Mouse (Mus musculus) monocyte, adult 2 months (primary cell): Measurements from ENCODE around the gene Filip1.

ENCODE experiments used
- DNase-seq, 2 experiments: peaks; one replicate each; pipeline ENCODE4 v3.0.0; 2022; ENCODE audit warnings: low spot score in 2 of 2, low read depth in 1 of 2

Gene Filip1

DNA sequence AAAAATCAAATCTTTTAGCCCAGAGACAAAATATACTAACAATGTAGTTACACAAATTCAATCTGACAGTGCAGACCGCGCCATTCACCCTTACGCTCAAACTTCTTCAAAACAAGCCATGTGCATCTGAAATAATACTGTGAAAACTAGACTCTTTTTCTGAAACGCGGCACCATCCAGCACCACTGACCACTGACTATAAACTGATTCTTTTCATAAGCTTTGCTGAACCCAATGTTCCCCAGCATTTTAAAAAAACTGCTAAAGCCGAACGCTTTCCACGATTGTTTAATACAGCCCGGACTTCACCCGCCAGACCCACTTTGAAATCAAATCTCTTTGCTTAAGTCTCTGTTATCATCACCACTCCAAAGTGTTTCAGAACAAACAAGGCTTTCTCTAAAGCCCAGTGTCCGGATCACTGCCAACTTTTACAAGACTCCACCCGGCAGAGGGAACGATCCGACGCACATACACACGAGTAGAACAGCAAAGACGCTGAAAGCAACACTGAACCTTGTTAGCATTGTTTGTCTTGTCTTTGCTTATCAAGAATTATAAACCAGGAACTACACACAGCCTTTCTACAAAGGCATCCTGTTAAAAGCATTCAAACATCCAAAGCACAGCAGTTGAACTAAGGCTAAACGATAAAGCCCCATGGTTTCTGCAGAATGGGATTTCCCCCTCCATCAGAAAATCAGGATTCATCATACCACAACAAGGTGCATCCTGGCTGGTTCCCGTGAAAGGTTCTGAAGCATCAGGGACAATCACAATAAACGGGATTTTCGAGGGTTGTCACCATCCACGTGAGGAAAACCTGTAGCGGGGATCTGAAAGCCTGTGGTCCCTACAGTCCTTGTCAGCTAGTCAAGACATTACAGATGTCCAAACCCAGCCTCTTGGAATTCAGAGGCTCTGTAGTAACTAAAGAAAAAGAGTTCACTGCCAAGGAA lies 182.5 kb downstream of the Filip1 start:
- DNase-seq = no peak

DNA sequence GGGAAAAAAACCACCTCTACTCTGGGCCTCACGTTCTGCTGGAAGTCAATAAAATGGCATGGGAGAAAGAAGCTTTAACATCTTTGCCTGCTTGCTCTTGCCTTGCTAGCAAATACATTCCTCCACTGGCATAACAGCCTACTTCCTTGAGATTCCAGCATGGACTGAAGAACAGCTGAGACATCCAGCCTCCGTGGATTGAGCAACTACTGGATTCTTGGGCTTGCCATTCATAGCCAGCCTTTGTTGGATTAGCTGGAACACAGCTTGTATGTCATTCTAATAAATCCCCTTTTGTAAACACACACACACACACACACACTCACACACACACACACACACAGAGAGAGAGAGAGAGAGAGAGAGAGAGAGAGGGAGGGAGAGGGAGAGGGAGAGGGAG lies 185.6 kb downstream of the Filip1 start:
- DNase-seq = no peak

DNA sequence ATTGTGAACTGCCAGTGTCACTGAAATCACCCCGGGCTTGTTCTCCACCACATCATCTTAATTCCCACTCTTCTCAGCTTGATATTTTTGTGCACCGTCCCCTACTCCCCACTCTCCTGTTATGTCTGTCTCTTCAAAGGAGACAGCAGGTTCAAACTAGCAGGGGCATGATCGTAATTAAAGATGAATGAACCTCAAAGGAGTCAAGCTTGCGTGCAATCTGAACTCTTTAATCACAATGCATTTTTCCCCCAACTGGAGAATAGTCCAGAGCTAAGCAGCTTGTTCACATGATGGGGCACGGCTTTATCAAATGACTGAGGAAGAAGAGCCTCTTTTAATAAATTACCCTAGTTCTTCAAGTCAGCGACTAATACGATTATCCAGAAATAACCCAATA lies 187.1 kb downstream of the Filip1 start:
- DNase-seq = no peak

DNA sequence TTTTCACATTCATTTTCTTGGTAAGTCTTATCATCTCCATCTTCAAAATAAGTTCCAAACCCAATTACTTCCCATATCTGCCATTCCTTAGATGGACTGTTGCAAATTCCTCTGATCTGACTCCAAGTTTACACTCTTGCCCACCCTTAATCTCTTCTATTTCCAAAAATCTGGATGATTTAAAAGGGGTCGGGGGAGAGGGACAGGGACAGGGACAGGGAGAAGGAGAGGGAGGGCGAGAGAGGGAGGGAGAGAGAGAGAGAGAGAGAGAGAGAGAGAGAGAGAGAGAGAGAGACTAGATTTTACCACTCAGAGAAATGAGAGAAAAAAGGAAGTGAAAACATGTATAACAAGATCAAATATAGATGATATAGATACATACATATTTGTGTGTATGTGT lies 188.8 kb downstream of the Filip1 start:
- DNase-seq = no peak

DNA sequence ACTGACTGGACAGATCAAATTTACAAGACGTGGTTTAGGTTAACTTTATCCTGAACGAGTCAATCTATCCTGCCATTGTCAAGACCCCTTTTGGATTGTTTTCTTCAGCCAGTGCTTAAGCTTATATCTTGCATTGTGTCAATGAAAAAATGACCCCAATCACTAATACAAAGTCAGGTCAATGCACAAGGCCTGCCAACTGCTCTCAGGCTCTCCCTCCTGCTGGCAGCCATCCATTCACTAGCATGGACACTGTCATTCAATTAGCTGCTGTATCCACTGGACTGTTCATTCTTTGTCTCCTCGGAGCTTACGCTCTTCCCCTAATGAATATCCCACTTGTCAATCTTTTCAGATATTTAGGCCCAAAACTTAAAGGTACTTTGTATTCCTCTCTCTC lies 189.2 kb downstream of the Filip1 start:
- DNase-seq = no peak

DNA sequence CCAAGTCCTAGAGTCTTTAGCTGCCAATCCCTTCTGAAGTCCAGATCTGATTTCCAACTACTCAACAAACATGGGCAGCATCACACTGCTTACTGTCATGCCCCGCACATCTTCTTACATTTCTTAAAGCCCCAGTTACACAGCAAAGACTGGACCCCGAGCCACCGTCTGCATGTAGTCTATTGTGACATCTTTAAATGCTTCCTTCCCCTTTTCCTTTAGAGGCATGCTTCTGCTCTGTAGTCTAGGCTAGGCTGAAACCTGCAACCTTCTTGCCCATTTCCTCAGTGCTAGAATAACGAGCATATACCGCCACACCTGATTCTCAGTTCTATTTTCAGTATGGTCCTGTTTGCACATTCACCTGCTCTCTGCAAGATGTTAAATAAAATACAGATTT lies 196.2 kb downstream of the Filip1 start:
- peak in 1 of 2 experiments; percentile 18 for DNase-seq

DNA sequence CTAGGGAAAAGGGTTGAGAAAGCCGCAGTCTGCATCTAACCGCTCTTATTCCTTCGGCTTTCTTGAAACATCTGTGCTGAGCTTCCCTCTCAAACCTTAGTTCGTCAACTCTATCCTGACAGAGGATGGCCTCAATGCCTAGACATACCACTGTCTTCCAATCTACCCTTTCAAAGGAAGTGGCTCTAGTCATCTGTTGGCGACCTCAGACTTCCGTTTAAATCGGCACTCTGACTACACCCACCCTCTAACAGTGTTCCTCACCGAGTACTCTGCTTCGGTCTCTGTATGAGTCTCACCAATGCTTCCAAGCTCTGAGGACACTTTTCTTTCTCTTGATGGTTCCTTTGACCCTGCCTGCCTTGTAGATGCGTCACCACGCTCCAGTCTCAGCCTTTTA lies 196.6 kb downstream of the Filip1 start:
- DNase-seq = no peak

DNA sequence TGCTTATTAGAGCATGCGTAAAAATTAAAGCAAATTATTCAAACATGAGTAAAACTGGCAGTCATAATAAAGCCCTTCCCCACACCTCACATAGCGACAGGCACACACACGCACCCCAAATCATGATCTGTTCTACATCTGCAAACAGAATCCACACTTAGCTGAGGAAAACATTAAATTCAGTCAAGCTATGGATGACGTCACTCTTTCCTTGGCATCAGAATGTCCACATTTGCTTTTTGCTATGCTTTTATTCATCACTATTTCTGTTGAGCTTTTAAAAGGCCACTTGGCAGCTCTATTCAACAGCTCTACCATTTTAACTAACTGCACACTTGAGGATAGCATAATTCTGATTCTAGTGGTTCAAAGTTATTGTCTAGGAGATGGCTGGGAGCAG lies 198.1 kb downstream of the Filip1 start:
- no peak for DNase-seq

DNA sequence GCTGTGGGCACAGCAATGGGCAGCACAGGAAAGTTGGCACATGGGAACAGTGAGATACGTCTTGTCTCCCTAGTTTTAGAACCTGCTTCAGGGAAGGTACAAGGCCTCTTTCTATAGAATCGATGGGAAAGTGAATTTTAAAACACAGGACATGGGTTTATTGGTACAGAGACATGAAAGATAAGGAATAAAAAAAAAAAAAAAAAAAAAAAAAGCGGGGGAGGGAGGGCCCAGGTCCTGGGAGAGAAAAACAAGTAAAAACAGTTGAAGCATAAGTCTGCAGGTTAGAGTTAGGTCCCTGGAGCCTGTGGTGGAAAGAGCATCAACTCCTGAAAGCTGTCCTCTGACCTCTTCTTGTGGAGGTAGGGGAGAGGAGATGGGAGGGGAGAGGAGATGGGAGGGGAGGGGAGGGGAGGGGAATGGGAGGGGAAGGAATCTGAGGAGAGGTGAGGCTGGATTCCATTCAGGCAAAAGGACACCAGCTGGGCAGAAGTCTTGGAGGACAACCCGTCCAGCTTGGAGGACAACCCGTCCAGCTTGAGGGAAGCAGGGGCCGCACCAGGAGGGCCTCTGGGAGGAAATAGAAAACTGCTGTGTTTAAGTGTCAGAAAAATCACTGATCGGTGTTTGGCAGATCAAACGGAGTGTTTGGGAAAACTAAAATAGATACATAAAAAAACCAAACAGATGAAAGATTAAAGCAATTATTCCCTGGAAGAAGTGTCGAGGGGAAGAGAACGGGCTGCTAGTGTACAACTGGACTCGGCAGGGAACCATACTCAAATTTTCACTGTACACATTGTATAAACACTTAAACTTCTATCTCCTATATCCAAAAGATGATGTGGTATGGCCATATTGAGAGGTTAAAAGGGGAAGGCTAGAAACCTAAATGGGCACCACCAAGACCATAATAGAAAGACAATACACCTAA lies 201.4 kb downstream of the Filip1 start:
- DNase-seq = no peak

DNA sequence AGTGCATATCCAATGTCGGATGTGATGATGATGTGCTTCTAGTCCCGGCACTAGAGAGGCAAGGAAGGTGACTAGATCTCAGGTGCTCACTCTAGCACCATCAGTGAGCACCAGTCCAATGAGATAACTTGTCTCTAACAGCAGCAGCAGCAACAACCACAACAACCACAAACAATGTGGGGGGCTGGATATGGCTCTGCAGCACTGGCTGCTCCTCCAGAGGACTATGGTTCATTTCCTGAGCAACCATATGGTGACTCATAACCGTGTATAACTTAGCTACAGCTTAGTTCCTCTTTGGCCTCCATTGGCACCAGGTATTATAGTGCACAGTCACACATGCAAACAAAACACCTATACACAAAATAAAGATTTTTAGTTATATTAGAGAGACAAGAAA lies 202.1 kb downstream of the Filip1 start:
- no peak for DNase-seq

DNA sequence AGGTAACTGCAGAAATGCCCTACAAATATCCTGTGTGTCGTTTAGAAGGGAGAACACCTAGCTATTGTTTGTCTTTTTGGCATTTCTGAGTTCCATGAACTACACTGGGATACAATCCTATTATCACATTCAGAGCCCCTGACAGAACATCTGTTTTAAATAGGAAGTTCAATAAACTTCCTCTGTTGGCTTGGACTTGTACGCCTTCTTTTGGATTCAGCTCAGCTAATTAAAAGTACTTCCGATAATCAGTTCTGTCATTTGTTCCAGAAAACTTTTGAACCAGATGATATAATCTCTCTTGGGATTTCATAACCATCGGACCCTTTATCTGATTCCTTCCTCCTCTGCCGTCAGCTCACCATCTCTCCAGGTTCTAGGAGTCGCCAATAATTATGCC lies 203.2 kb downstream of the Filip1 start:
- no peak for DNase-seq

DNA sequence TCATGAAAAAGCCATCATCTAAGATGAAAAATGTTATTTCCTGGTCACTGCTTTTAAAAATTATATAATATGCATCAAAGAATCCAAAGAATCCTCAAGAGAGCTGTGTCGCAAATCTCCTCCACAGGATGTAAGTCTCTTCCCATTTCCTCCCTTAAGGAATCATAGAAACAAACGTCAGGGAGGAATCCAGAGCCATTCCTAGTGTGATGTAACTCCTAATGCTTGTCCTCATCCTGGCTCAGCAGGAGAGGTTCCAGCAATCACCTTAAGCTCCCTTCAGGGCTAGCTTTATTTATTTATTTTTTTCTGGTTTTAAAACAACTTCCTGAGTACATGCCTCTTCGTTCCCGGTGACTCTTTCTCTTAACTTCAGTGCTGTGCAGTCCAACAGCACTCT lies 205.5 kb downstream of the Filip1 start:
- DNase-seq = no peak

DNA sequence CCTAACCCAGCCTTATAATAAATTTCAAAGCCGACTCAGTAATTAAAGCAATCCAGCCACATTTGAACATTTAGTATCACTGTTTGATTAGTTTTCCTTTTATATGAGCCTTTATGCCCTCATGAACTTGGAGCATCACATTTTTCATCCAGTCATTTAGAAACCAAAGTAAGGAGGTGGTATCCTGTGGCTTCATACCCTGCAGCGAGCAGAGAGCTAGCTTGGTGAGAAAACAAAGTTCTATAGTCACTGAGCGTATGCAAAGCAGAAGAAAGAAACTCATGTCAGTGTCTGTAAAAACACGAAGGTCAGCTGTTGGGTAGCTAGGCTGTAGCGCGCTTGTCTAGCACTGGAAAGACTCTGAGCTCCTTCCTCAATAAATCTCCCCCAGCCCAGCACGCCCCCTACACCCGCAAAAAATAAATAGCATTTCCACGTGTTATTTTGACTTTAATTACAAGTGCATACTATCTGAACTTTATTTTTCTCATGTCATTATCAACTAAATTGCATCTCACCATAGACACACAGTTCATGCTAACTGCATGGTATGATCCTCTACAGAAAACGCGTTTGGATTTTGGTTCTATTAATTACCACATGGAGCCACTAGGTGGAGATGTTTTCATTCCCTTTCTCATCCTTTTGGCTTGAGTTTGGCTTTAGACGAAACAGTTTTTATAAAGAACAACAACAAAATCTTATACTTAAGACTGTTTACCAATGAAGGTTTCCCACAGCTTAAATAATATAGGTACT lies 206.2 kb downstream of the Filip1 start:
- DNase-seq = no peak

DNA sequence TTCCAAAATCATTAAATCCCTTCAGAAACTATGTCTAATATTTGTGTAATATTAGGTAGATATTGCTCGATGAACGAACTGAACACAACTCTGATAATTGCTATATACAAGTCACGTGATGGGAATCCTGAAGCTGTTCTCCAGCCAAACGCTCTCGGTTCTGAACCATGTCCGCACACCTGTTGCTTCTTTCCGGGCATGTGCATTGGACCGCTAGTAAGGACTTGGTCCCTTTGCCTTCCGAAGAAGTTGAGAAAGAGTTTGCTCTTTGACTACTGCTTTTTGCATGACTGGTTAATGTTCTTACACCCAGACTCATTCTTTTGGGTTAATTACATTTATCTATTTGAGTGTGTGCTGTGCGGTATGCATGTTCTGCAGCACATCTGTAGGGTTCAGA lies 207.2 kb downstream of the Filip1 start:
- DNase-seq = no peak

DNA sequence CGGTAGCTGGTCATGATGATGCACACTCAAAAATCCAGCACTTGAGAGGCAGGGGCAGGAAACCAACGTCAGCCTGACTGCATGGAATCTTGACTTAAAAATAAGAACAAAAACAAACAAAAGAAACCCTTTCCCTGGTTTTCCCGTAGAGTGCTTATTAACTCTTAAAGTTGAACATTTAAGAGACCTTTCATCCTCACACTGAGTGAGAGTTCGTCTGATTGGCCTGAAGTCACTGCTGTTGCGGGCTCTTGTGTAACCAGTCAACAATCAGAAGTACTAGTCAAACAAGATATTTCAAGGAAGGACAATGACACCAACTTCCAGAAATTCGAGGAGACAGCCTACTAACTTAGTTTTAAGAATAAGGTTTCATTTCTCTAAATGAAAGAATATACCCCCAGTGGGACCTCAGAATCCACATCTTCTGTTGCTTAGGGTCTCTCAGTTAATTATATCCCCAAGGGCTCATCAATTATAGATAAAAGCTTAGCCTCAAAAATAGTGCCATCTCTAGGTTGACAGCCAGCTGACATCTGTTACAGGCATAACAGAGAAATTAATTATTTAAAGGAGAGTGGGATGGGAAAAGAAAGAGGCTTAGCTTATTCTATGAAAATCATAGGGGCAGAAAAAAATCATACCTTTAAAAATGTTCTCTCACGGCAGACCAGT lies 216.1 kb downstream of the Filip1 start:
- no peak for DNase-seq

DNA sequence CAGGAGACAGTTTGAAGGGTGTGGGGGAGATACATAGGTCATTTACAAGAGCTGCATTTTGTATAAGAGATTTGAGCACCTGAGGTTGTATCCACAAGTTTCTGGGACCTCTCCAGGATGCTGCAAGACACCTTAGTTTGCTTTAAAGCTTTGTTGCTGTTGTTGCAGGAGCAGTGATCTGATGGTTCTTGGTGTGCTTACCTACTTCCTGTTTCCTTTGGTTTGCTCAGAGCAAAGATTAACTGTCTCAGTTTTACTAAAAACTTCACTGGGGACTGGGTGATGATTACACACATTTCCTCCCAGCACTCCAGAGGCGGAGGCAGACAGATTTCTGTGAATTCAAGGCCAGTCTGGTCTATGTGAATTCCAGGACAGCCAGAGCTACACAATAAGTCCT lies 217.6 kb downstream of the Filip1 start:
- no peak for DNase-seq

DNA sequence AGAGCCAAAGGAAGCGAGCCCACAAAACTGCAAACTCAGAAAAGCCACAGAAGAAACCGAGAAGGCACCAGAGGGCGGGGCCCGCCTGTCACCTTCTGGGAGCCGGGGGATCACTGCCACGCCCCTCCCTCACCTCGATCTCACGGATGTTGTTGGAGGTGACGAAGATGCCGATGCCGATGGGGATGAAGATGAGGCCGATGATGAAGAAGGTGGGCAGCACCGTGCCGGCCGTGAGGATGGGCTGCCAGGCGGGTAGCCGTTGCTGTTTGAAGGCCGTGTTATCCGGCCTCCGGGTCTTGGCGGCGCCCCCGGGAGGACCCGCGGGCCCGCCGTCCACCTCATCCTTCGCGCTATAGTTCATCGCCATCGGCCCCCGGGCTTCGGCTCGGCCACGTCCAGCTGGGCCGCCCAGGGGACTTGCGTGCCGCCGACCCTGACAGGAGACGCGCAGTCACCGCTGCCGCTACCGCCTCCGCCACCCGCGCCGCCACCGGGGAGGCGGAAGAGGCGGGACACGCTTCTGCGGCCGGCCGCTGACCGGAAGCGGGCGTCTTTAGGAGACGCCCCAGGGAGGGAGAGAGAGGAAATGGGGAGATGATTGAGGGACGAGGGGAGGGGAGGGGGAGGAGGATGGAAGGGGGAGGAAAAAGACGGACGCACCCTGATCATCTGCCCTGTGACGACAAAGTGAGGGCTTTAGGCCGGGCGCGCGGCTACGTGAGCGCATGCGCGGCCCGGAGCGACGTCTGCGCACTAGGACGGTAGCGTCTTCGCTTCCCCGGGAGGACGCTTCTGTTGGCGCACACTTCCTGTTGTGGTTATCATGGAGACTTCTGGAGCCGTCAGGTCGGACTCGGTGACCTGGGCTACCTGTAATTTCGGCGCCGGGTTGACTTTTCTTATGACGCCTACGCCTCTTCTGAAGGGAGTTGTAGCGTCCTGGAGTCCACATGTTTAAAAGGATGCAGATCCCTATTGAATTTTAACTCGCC lies 219.5 kb downstream of the Filip1 start, which contains the start of gene Tmem30a:
Tmem30a (minus strand) TSS at position 667 of the 995 bp plus-strand sequence.
- DNase-seq = peak; percentile 87 to 90

DNA sequence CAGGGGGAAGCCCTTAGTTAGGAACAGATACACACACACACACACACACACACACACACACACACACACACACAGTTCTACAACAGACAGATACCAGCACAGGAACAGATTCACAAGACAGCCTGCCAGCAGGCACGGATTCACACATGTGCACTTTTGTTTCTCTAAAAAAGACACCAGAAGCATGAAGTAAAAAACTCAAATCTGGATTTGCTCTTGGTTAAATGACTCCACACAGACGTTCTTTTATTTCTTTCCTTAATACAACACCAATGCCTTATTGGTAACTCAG lies 226.9 kb downstream of the Filip1 start:
- no peak for DNase-seq

DNA sequence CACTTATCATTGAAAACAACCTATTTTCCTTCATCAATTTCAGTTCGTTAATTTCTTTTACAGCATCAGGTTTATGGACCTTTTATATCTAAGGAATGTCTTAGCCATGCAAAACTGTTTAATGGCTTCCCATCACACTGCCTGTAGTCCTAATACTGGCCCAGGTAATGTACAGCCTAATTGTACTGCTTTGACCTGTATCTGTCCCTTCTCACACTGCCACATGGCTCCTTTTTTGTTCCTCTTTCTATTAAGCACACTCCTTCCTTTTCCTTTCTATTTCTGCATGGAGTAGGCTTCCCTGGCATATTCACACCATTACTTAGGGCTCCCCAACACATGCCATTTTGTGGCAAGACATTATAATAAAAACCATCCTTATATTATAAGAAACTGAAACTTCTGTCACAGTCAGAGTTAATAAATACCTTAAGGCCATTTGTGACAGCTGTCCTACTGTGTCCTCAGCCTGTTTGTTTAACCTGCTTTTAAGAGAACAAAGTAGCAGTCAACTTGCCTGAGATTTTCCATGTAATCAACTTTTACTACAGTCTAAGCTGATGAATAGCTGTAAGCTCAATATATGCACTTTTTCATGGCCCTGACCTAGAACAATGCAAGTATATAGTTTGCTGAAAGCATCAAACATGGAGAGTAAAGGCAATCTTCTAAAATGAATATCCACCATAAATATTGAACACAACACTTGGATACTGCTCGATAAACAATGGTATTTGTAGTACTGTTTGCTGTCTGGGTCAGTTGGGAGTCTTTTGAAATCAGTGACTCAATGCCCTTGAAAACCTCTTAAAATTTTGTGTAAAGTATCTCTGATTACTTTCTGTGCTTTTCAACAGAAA lies 227.5 kb downstream of the Filip1 start:
- DNase-seq = no peak
